Mouse (Mus musculus): ENCODE measurements around the gene Bmper.

Gene Bmper

DNA sequence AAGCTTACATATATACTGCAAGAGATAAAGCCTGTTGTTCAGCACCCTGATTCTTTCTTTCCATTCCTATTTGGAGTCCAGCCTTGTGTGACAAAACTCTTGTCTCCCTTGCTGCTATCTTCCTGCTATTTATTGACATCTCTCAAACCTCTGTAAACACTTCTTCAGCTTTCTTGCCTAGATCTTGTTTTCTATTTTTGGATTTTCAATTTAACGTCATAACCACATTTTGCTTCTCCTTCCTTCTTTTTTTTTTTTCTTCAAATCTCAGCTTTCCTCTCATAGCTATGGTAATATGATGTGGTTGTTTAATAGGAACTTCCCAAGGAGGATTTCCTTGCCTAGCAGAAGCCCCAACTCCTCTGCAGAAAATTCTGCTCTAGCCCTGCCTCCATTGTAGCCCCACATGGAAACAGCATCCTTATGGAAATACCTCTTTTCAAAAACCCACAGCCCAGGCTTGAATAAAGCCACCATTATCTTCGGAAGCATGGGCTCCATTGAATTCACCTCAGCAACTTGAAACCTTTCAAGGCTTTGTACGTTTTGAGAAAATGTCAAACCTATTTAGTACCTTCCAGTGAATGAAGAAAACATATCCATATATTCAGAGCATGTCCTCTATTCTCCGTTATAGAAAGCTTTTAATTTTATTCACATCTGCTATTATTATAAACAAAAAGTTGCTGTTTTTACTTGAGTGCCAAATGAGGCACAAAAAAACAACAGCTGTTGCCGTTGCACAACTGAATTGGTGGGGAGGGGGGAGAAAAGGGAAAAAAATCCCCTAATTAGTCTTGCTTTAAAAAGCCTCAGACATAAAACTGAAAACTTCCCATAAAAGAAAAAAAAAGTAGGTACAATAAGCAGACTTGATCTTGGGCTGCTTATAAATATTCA lies 155.2 kb downstream of the Bmper start:
- no peak for DNase-seq

- DNase-seq = peak in 1 of 2 experiments; percentile 32
Measured at GRCm38 (mm10) chr9:23378731-23379170, 155.9 kb downstream of the Bmper start.

DNA sequence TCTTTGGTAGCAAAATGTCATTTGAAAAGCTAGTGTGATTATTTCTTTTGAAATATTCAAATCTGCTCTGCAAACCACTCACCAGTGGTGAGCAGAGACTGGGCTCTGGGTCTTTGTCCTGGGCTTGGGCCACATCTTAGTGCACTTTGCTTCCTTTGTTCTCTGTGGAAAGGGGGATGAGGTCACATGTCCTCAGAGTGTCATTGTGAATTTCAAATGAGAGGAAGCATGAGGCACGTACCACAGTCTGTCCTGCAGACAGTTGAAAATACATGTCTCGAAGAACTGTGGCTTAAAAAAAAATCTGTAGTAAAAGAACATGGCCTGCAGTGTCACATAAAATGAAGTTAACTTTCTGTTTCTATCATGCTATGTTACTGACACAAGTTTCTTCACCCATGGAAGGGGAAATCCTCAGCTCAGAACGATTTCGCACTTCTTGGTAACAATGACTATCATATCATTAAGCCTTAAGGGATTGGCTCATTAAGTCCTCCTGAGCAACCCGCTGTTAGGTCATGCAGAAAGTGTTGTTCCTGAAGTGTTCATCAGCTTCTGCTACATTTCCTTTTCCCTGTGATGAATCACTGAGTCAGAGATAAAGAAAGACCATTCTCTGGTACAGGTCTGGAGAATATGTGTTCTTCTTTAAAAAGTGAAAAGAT lies 157.4 kb downstream of the Bmper start:
- no peak for DNase-seq

- no peak for DNase-seq
Measured at GRCm38 (mm10) chr9:23383291-23383690, 160.4 kb downstream of the Bmper start.

GRCm38 (mm10) chr9:23383837-23384236 lies 161.0 kb downstream of the Bmper start:
- no peak for DNase-seq

GRCm38 (mm10) chr9:23384880-23385279 lies 162.0 kb downstream of the Bmper start:
- no peak for DNase-seq

GRCm38 (mm10) chr9:23386201-23386600 lies 163.3 kb downstream of the Bmper start:
- DNase-seq = no peak

GRCm38 (mm10) chr9:23390118-23390517 lies 167.2 kb downstream of the Bmper start:
- DNase-seq = no peak

DNA sequence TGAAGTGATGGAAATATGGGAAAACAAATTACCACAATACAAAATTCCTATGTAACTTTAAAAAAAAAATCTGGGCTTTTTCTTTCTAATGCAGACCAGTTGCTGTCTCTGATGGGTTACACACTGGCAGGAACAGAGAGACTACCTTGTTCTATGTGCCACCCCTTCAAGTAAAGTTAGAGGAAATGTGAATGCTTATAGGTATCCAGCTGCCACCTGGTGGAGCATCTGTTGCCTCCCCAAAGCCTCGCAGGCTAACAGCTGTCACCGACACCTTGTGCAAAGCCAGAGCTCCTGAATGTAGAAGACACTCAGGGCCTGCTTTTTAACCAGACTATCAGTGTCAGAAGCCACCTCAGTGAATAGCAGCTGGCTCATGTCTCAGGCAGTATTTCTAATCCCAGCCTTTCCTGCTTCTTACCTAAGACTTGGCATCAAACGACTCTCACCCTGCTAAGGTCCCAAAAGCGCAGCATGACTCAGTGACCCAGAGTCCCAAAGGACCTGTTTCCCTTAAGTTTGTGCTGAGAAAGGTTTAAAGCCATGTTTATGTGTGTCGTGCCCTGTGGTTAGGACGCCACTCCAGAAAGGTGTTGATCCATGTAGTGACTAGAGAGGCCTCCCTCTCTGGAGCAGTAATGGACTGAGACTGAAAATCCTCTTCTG lies 171.9 kb downstream of the Bmper start:
- no peak for DNase-seq

DNA sequence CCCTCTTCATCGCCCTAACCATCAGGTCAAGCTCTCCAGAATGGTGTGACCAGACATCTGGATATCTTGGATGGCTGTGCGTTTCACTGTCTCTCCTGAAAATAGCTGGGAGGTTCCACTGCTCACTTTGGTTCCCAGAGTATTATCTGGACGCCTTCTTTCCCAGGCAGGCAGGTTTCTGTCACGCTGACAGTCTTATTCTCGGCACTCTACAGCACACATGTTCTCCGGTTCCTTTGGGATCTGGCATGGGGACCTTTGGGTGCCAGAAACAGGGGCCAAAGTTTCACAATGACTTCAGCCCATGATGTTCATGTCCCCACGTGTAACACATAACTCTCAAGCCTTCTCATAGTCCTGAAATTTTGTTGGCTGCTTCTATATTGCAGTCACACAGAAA lies 173.3 kb downstream of the Bmper start:
- no peak for DNase-seq

- DNase-seq = no peak
Measured at GRCm38 (mm10) chr9:23397876-23398275, 175.0 kb downstream of the Bmper start.

DNA sequence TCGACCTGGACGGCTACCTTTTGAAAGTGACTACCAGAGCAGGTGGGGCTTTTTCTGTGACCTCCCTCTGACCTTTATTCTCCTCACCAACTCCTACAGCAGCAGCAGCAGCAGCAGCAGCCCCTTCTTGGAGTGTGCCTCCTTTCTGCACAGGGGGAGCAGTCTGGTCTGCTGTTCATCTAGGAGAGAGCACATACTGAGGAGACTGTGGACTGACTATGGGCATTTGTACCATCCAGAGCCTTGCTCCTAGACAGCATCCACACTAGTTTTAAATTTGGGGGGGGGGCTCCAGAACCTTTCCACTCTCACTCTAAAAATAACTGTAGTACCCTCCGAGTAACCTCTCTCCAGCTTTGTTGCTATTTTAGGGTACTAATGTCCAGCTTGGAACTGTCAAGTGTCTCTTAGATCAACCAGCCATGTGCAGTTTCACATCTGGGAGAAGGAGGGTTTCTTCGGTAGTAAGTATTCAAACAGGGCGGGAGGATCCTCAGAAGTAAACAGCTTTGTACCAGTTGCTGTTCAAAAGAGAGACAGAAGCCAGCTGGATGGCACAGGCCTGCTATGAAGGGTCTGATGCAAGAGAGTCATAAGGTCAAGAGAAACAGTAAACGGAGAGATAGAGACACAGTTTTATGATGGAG lies 176.9 kb downstream of the Bmper start:
- DNase-seq = no peak

DNA sequence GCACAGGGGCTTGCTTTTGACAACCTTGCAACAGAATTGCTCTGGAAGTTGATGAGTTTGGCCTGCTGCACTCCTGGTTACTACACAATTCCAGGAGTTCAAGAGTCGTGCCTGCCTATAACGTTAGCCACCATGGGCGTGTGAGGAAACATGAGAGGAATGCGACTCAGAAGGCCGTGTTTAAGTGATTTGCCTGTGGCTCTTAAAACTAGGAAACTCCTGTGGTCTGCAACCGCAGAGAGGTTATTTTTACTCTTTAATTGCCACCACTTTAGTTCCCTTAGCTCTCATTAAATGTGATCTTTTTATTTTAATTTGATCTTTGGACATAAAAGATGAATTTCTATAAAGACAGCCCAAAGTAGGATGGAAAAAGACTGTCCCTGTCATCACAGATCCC lies 184.5 kb downstream of the Bmper start:
- no peak for DNase-seq

- no peak for DNase-seq
Measured at GRCm38 (mm10) chr9:23407935-23408781, 185.3 kb downstream of the Bmper start.

DNA sequence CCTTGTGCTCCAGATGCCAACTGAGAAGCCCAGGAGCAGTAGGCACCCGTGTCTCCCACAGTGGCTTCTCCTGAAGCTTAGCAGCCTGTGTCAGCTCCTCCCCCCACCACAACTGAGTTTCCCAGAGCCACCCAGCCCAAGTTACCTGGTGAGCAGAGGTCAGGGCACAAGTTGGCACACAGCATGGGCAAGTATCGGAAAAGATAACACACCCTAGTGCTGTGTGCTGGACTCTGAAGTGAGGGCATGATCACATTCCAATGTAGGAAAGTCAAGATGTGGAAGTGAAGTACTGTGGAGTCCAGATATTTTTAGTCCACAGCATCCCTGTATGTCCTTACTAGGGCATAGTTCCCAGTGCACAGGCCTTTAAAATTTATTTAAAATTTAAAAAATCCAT lies 187.7 kb downstream of the Bmper start:
- DNase-seq = no peak

GRCm38 (mm10) chr9:23412956-23413355 lies 190.1 kb downstream of the Bmper start:
- peak; percentile 47 to 51 for DNase-seq

DNA sequence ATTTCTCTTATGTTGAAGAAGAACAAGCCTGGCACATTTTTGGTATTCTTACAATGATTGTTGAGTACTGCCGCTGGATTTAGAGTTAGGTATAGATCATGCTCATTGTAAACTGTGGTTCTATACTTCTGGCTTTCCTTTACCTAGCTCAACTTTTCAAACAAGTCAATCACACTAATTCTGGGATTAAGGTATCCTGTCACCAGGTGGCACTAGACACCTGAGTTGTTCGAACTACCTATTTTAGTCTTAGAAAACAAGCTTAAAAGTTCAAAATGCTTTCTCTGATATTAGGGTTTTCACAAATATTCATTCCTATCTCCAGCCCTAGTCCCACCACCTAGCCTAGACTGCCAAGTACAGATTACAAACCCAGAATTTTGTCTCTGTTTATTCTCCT lies 196.2 kb downstream of the Bmper start:
- peak in 1 of 2 experiments; percentile 11 for DNase-seq

DNA sequence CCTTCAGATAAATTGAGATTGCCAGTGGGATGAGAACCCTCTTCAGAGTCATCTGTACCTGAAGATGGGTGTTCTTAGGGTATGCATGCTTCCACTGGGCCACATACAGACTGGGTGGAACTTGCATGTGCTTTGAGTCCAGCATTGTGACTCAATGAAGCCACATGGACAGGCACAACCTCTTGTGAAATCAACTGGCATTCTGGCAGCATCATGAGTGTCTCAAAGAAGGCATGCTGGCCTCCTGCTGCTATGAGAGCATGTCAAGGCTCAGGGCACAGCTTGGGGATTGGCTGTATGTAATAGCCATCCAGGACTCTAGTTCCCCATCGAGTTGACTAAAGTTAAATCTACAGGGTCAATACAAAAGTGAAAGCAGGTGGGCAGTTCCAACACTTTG lies 200.9 kb downstream of the Bmper start:
- DNase-seq = no peak

DNA sequence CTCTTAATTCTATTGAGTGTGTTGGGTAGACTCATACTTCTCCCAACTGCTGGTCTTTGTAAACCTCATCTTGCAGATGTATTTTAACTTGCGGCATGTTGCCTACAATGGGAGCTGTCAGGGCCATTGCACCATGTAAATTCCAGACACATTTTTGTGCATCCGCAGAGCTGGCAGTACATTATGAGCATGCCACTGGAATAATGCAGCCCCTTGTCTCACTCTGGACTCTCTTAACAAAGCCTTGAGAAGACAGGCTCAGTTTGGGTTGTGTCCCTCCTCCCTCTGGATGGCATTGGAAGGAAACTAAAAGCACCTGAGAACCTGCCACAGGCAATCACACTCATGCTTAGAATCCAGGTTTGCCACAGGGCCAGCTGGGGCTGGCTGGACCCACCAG lies 209.8 kb downstream of the Bmper start:
- no peak for DNase-seq

GRCm38 (mm10) chr9:23433238-23433637 lies 210.4 kb downstream of the Bmper start:
- DNase-seq = no peak

DNA sequence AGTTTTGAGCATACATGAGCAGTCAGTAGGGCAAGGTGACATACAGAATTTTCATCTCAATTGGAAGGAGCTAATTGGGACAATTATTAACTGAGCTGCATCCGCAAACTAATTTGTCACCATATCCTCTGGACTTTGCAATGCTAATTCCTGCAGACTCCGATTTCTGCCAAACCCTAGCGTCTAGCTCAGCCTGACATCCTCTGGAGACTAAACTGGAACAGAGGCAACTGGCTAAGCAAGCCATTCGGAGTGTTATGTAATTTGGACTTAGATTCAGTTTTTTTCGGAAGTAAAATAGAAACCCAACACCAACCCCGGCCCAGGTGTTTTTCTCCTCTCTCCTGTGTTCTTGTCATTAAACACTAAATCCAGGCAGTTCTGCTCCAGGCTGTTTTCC lies 213.9 kb downstream of the Bmper start:
- DNase-seq = peak; percentile 33 to 64

DNA sequence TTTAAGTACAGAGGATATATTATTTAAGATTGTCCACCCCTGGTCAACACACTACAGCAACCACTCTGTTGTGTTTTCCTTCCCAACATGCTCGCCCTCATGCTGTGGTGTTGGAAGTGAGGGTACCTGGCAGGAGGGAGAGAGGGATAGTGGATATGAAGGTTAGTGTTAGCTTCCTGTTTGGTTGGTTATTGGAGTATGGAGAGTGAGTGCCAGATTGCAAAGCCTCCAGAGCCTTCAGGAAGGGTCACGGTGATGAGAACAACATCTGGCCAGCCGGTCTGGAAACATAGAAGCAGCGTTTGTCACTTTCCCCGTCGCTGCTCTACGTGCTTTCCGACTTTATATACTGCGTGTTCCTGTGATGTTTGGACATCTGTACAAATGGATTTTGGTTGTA lies 215.8 kb downstream of the Bmper start:
- no peak for DNase-seq
